Mouse (Mus musculus) midbrain, embryonic 14.5 days (tissue): ENCODE data around the gene Clcf1. TPM values are rescaled to one million over a fixed set of nuclear protein-coding genes. Genes with fewer than 3 reads are reported as not detected.
A peak's percentile ranks its signal among the peaks of the same experiment; 100 is the strongest.

ENCODE experiments used
- ATAC-seq: fragments of 200-750 bp; cut with Nextera tagmentation; 2 replicates; pipeline ENCODE4 v1.8.0; 2017; ENCODE audit warnings: moderate number of reproducible peaks, moderate library complexity; ENCODE audit not compliant: low FRiP score, low TSS enrichment
- DNase-seq: peaks from one replicate; pipeline ENCODE4 v3.0.0-alpha.2; 2015
- H3K27ac ChIP-seq: fragments of 300-500 bp; sonication (generic); replicated peaks from 2 replicates; pipeline ENCODE4 v1.5.1; 2014; ENCODE audit warnings: mild to moderate bottlenecking, low read depth, low read length, moderate library complexity
- H3K27me3 ChIP-seq: fragments of 300-500 bp; sonication (generic); 2 replicates; pipeline ENCODE4 v1.6.1; 2014; ENCODE audit warnings: low read length, control low read depth, mixed read lengths; ENCODE audit not compliant: control insufficient read depth, insufficient read depth
- H3K36me3 ChIP-seq: fragments of 300-500 bp; sonication (generic); 2 replicates; pipeline ENCODE4 v1.6.1; 2014; ENCODE audit warnings: low read length, control low read depth; ENCODE audit not compliant: control insufficient read depth, insufficient read depth
- H3K4me1 ChIP-seq: fragments of 300-500 bp; sonication (generic); 2 replicates; pipeline ENCODE4 v1.6.1; 2014; ENCODE audit warnings: mild to moderate bottlenecking, antibody characterized with exemption, low read length, control low read depth; ENCODE audit not compliant: control insufficient read depth, insufficient read depth
- H3K4me2 ChIP-seq: fragments of 300-500 bp; sonication (generic); 2 replicates; pipeline ENCODE4 v1.6.1; 2014; ENCODE audit warnings: mild to moderate bottlenecking, low read length, moderate library complexity
- H3K4me3 ChIP-seq: fragments of 300-500 bp; sonication (generic); replicated peaks from 2 replicates; pipeline ENCODE4 v1.5.1; 2014; ENCODE audit warnings: low read depth, low read length
- H3K9ac ChIP-seq: fragments of 300-500 bp; sonication (generic); replicated peaks from 2 replicates; pipeline ENCODE4 v1.6.1; 2014; ENCODE audit warnings: mild to moderate bottlenecking, low read length, moderate library complexity
- H3K9me3 ChIP-seq: fragments of 300-500 bp; sonication (generic); 2 replicates; pipeline ENCODE4 v1.6.1; 2016; ENCODE audit warnings: low read length, control low read depth, mixed read lengths; ENCODE audit not compliant: control insufficient read depth
- WGBS: fragments of 180-500 bp; shearing (Covaris S2); extraction: QIAGEN DNeasy Blood & Tissue Kit; methylation state at CpG from one replicate; pipeline ENCODE4 v1.1.7; 2014; 5-methylcytosine and 5-hydroxymethylcytosine counted together
- polyA plus RNA-seq: library from polyadenylated mRNA; unstranded; fragments of >200 nt; fragmentation: Nextera tagmentation; extraction: Ambion mirVana; gene quantifications from 2 replicates; pipeline ENCODE4 v1.2.1, GENCODE M21; 2014

Clcf1 gene
- polyA plus RNA-seq = 0.08 and 0.46 TPM in 2 replicates

- Histone ChIP-seq H3K27me3 (peaks cover 44% of the 10 kb centered on the region), H3K4me2 (peak within 1 kb of the TSS; percentile 95), H3K9ac (peak within 1 kb of the TSS; percentile 62), H3K9me3 (no peaks in the 10 kb centered on the region), H3K4me1 (0 out of 2 replicates have a peak, but pooled peaks cover 15% of the 10 kb centered on the region), H3K4me3 (peak within 1 kb of the TSS; percentile 47), H3K36me3 (no peaks in the 10 kb centered on the region), H3K27ac (no peak within 1 kb of the TSS)
- ATAC-seq = peak; percentile 48
- WGBS = under 1% methylated on average over 49 of the region's 49 CpGs
- DNase-seq = peak; percentile 56
Measured at GRCm38 (mm10) chr19:4214071-4214770, at the start of gene Clcf1, which contains the start of gene AC109138.7. TSS of gene Clcf1 (plus strand) at chr19:4214238. TSS of gene AC109138.7 (plus strand) at chr19:4214357.

- no peak for ATAC-seq
- H3K9me3 ChIP-seq = no peaks in the 10 kb centered on the region
- no peak overlapping the region for H3K9ac ChIP-seq
Measured at GRCm38 (mm10) chr19:4164721-4165120, 49.3 kb upstream of the Clcf1 start.

GRCm38 (mm10) chr19:4166678-4167476 lies 47.2 kb upstream of the Clcf1 start:
- no peaks in the 10 kb centered on the region for H3K9me3 ChIP-seq
- no peak overlapping the region for H3K27ac ChIP-seq
- no peak overlapping the region; the same call in 1 of the 2 replicates for H3K9ac ChIP-seq
- DNase-seq = no peak
- no peak overlapping the region for H3K4me2 ChIP-seq
- no peak for ATAC-seq
- H3K27me3 ChIP-seq = no peaks in the 10 kb centered on the region
- no peak overlapping the region for H3K4me3 ChIP-seq
- WGBS = 78% methylated on average over 9 of the region's 9 CpGs
- peaks cover 21% of the 10 kb centered on the region for H3K4me1 ChIP-seq
- H3K36me3 ChIP-seq = peaks cover under 1% of the 10 kb centered on the region; the same call in 1 of the 2 replicates

More at GRCm38 (mm10) chr19:4164721-4165120, 49.3 kb upstream of the Clcf1 start:
- H3K4me3 ChIP-seq = no peak overlapping the region
- no peaks in the 10 kb centered on the region for H3K27me3 ChIP-seq
- WGBS = 82% methylated on average over 2 of the region's 2 CpGs
- no peak overlapping the region for H3K4me2 ChIP-seq
- DNase-seq = no peak
- H3K4me1 ChIP-seq = peaks cover 13% of the 10 kb centered on the region
- no peak overlapping the region for H3K27ac ChIP-seq
- peaks cover 17% of the 10 kb centered on the region for H3K36me3 ChIP-seq

- Histone ChIP-seq H3K9me3 (no peaks in the 10 kb centered on the region), H3K4me2 (peak overlapping the region; percentile 91), H3K4me1 (peaks cover 7% of the 10 kb centered on the region; the same call in 1 of the 2 replicates), H3K27ac (peak overlapping the region; percentile 92), H3K36me3 (no peaks in the 10 kb centered on the region), H3K4me3 (peak overlapping the region; percentile 43), H3K9ac (peak overlapping the region; percentile 78), H3K27me3 (no peaks in the 10 kb centered on the region)
- ATAC-seq (peak; percentile 95), DNase-seq (peak; percentile 99)
- under 1% methylated on average over 43 of the region's 43 CpGs for WGBS
Measured at GRCm38 (mm10) chr19:4169378-4169784, 44.7 kb upstream of the Clcf1 start.

GRCm38 (mm10) chr19:4169810-4170209 lies 44.2 kb upstream of the Clcf1 start:
- Histone ChIP-seq H3K27ac (peak overlapping the region; percentile 92), H3K9me3 (no peaks in the 10 kb centered on the region), H3K4me3 (peak overlapping the region; percentile 43), H3K9ac (peak overlapping the region; percentile 78), H3K4me2 (peak overlapping the region; percentile 91), H3K27me3 (no peaks in the 10 kb centered on the region), H3K4me1 (peaks cover 7% of the 10 kb centered on the region), H3K36me3 (no peaks in the 10 kb centered on the region)
- DNase-seq = no peak
- 4% methylated on average over 27 of the region's 27 CpGs for WGBS
- ATAC-seq = peak; percentile 54

- Histone ChIP-seq H3K36me3 (no peaks in the 10 kb centered on the region), H3K4me2 (no peak overlapping the region), H3K4me1 (peaks cover 16% of the 10 kb centered on the region), H3K27me3 (no peaks in the 10 kb centered on the region), H3K9ac (no peak overlapping the region; the same call in 1 of the 2 replicates), H3K4me3 (no peak overlapping the region), H3K27ac (no peak overlapping the region), H3K9me3 (no peaks in the 10 kb centered on the region)
- no peak for DNase-seq
- WGBS = 89% methylated on average over 10 of the region's 10 CpGs
- no peak for ATAC-seq
Measured at GRCm38 (mm10) chr19:4170723-4171392, 43.2 kb upstream of the Clcf1 start.

GRCm38 (mm10) chr19:4171393-4172290 lies 42.4 kb upstream of the Clcf1 start:
- H3K4me1 ChIP-seq = peaks cover 17% of the 10 kb centered on the region
- no peak overlapping the region; the same call in 1 of the 2 replicates for H3K9ac ChIP-seq
- 69% methylated on average over 13 of the region's 13 CpGs for WGBS
- ATAC-seq = no peak
- no peaks in the 10 kb centered on the region for H3K27me3 ChIP-seq
- DNase-seq = no peak
- no peak overlapping the region for H3K27ac ChIP-seq
- H3K36me3 ChIP-seq = no peaks in the 10 kb centered on the region
- no peaks in the 10 kb centered on the region for H3K9me3 ChIP-seq
- no peak overlapping the region for H3K4me3 ChIP-seq
- no peak overlapping the region for H3K4me2 ChIP-seq
